Mouse (Mus musculus) G1E (cell line): ENCODE measurements around the gene Six3. TPM values are rescaled to one million over a fixed set of nuclear protein-coding genes. Genes with fewer than 3 reads are reported as not detected.

Experiments used
- ATAC-seq: 2 replicates; pipeline ENCODE4 v1.8.0; 2016; ENCODE audit warnings: mild to moderate bottlenecking; ENCODE audit not compliant: insufficient number of reproducible peaks, poor library complexity, low FRiP score, severe bottlenecking; ENCODE audit errors: extremely low read depth
- DNase-seq: peaks from one replicate; pipeline ENCODE4 v3.0.0; 2012; ENCODE audit warnings: low spot score
- H3K27me3 ChIP-seq: 2 replicates; pipeline ENCODE4 v1.6.1; 2012; ENCODE audit warnings: mild to moderate bottlenecking, low read length, inconsistent platforms; ENCODE audit not compliant: insufficient read depth
- H3K36me3 ChIP-seq: replicated peaks from 2 replicates; pipeline ENCODE3; 2012; ENCODE audit warnings: mild to moderate bottlenecking, inconsistent platforms
- H3K4me1 ChIP-seq: 2 replicates; pipeline ENCODE4 v1.6.1; 2012; ENCODE audit warnings: low read depth, low read length, inconsistent platforms, mixed read lengths; ENCODE audit not compliant: insufficient read depth
- H3K4me3 ChIP-seq: 2 replicates; pipeline ENCODE4 v1.5.1; 2012; ENCODE audit warnings: low read depth, mild to moderate bottlenecking, inconsistent platforms, low read length, moderate library complexity, mixed read lengths
- H3K9me3 ChIP-seq: replicated peaks from 2 replicates; pipeline ENCODE4 v1.6.1; 2012; ENCODE audit warnings: inconsistent platforms
- CTCF ChIP-seq: IDR thresholded peaks from 2 replicates; pipeline ENCODE4 v1.5.1; 2012; ENCODE audit warnings: low read depth, low read length, inconsistent platforms, mixed read lengths
- GATA1 ChIP-seq: IDR thresholded peaks from 2 replicates; pipeline ENCODE4 v1.6.1; 2012; ENCODE audit warnings: borderline replicate concordance, low read length, inconsistent platforms, mixed read lengths
- GATA2 ChIP-seq: IDR thresholded peaks from 2 replicates; pipeline ENCODE4 v1.6.1; 2012; ENCODE audit warnings: low read depth, low read length, inconsistent platforms, borderline replicate concordance
- POLR2AphosphoS5 ChIP-seq: IDR thresholded peaks from 2 replicates; pipeline ENCODE4 v1.6.1; 2012; ENCODE audit warnings: low read depth, low read length, inconsistent platforms; ENCODE audit not compliant: insufficient replicate concordance
- TAL1 ChIP-seq: conservative IDR thresholded peaks from 2 replicates; pipeline ENCODE4 v1.6.1; 2012; ENCODE audit warnings: low read depth, low read length, inconsistent platforms, mixed read lengths
- polyA plus RNA-seq: library from polyadenylated mRNA; stranded (reverse); fragments of >175 nt; gene quantifications from 2 replicates; pipeline ENCODE4 v1.2.3, GENCODE M21; 2012
- total RNA-seq, 2 experiments: library from RNA; stranded (forward) in 1 of 2; stranded (reverse) in 1 of 2; fragments of 200-1000 nt in 1 of 2; fragments of >200 nt in 1 of 2; fragmentation: Nextera tagmentation in 1 of 2; gene quantifications; 2 replicates each; pipeline ENCODE4 v1.2.3; 2014 to 2017

Gene Six3
- total and polyA plus RNA-seq, 3 experiments: 0.05 TPM; not detected in 2

DNA sequence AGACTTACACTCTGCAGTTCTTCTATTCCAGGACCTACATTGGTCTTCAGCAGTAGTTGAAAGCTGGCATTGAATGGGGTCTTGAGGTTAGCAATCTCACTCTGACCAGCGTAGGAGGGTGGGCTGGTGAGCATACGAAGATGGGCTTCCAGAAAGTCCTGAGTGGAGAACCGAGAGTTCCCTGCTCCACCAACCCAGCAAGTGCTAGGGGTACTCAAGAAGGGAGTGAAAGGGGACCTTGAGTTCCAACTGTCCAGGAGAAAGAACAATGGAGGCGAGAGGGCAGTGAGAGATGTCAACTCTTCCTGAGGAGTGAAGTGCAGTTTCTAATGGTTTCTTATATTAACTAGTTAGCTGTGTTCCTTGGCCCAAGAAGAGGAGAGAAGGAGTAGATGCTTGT lies 2.2 kb downstream of the Six3 start:
- DNase-seq: no peak
- no peaks in the 10 kb centered on the region for H3K36me3 ChIP-seq
- peaks cover 70% of the 10 kb centered on the region; the same call in 1 of the 2 replicates for H3K27me3 ChIP-seq
- TF ChIP-seq CTCF: no peak
- no peak for TF ChIP-seq GATA1
- TF ChIP-seq GATA2: no peak
- TF ChIP-seq TAL1: no peak
- TF ChIP-seq POLR2AphosphoS5: no peak
- no peaks in the 10 kb centered on the region for H3K4me1 ChIP-seq
- no peak for ATAC-seq
- no peaks in the 10 kb centered on the region; the same call in 1 of the 2 replicates for H3K9me3 ChIP-seq
- H3K4me3 ChIP-seq: no peak overlapping the region

DNA sequence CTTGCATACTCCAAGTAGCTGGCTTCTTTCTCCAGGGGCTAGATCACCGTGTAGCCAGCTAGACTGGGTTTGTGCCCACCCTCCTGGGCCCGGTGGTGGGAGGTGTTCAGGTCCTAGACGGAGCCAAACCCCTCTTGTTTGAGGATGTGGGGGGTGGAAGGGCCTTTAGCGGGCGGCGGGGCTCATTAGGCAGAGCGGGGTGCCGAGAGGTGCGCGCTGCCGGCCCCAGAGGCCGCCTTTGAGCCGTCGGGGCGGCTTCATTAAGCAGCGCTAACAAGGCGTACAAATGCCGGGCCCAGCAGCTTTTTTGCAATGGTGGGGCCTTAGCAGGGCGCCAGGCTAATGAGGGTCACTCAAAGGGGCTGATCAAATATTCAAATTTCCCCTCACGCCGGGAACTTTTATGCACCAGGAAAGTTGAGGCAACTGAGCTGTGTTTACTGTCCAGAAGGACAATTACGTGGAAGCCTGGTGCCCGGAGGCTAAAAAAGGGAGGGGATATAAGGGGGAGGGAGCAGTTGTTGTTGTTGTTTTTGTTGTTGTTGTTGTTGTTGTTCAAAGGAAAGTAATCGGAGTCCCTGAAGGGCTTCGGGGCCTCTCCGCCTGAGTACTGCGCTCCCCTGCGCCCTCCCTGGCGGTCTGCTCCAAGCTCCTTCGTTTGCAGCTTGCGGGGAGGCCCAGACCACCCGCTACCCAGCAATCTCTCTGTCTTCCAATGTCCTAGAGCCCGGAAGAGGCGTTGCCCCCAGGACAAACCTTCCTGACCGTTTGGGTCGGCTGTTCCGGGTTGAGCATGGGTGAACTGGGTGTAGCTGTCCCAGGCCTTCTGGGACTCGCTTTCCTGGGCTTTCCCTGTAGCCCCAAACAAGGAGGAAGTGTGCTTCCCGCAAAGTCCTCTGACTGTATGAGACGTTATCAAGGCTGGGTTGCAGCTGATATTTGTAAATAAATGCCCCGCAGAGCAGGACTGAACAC lies 3.4 kb downstream of the Six3 start:
- H3K4me1 ChIP-seq: no peaks in the 10 kb centered on the region
- H3K4me3 ChIP-seq: no peak overlapping the region
- no peak for TF ChIP-seq GATA1
- TF ChIP-seq CTCF: no peak
- no peak for TF ChIP-seq TAL1
- no peak for TF ChIP-seq POLR2AphosphoS5
- no peak for TF ChIP-seq GATA2
- H3K36me3 ChIP-seq: no peaks in the 10 kb centered on the region
- DNase-seq (no peak), ATAC-seq (no peak)
- H3K9me3 ChIP-seq: peaks cover 5% of the 10 kb centered on the region
- H3K27me3 ChIP-seq: peaks cover 68% of the 10 kb centered on the region; the same call in 1 of the 2 replicates

DNA sequence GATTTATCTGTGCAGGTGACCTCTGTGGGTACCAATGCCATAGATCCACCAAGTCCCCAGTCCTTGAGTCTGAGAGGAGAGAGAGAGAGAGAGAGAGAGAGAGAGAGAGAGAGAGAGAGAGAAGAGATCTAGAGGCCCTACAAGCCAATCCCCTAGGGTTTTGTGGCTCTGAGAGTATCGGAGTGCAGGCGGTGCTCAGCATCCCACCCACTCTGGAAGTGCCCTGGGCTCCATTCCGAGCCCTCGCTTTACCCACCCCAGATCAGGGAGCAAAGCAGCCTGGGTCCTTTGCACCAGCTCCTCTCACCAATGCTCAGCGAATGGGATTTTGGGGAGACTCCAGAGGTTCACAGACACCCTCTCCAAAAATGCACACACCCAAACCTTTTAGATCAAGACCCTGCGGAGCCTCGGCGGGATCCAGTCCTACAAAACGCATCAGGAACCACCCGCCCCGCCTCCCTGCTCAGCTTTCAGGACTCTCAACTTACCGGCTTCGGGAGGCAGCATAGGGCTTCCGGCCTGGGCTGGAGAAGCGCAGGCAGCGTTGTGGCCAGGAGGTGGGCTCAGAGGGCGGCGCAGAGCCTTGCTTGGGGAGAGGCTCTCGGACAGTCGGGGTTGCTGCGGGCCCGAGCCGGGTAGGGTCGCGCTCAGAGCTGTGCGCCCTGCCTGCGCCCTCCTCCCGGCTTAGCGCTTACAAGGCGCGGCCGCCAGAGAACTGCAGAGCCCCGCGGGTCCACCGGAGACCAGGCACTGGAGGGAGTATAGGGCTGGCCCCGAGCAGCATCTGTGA lies 4.4 kb downstream of the Six3 start:
- DNase-seq (no peak), ATAC-seq (no peak)
- Histone ChIP-seq H3K4me1 (no peaks in the 10 kb centered on the region), H3K4me3 (no peak overlapping the region), H3K36me3 (no peaks in the 10 kb centered on the region), H3K27me3 (peaks cover 68% of the 10 kb centered on the region; the same call in 1 of the 2 replicates), H3K9me3 (peaks cover 6% of the 10 kb centered on the region)
- TF ChIP-seq TAL1 (no peak), CTCF (no peak), GATA2 (no peak), GATA1 (no peak), POLR2AphosphoS5 (no peak)

DNA sequence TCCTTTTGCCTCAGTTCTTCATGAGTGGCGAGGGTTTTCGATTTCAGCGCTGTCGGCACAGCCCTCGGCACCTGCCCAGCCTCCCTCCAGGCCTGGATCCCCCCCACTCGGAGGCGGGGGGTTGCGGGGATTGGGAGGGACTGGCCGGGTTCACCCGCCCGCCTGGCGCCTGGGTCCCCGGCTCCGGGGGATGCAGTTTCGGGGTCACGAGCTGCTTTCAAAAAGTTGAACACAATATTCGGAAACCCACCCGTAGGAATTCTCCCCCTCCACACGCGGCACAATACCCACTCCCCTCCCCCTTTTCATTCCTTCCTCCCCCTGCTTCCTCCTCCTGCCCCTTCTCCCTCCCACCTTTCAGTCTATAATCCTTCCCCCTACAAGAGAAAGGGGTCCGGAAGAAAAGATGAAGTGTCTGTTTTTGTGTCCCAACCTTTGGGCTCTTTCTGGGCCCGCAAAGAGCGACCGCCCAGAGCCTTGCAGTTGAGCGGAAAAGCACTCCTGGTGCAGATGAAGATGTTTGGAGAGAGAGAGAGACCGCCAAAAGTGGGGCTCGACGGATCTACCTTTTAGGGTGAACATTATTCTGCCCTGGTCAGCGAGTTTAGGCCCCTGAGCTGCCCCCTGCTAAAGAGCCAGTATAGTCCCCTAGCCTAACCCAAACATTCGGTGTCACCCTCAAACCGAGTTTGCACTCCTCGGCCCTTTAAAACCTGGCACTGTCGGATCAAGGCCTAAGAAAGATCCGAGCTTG lies 5.1 kb downstream of the Six3 start:
- Histone ChIP-seq H3K4me3 (no peak overlapping the region), H3K27me3 (peaks cover 73% of the 10 kb centered on the region), H3K9me3 (peaks cover 8% of the 10 kb centered on the region), H3K36me3 (no peaks in the 10 kb centered on the region), H3K4me1 (no peaks in the 10 kb centered on the region)
- no peak for ATAC-seq
- TF ChIP-seq GATA1 (no peak), POLR2AphosphoS5 (no peak), GATA2 (no peak), TAL1 (no peak), CTCF (no peak)
- no peak for DNase-seq

DNA sequence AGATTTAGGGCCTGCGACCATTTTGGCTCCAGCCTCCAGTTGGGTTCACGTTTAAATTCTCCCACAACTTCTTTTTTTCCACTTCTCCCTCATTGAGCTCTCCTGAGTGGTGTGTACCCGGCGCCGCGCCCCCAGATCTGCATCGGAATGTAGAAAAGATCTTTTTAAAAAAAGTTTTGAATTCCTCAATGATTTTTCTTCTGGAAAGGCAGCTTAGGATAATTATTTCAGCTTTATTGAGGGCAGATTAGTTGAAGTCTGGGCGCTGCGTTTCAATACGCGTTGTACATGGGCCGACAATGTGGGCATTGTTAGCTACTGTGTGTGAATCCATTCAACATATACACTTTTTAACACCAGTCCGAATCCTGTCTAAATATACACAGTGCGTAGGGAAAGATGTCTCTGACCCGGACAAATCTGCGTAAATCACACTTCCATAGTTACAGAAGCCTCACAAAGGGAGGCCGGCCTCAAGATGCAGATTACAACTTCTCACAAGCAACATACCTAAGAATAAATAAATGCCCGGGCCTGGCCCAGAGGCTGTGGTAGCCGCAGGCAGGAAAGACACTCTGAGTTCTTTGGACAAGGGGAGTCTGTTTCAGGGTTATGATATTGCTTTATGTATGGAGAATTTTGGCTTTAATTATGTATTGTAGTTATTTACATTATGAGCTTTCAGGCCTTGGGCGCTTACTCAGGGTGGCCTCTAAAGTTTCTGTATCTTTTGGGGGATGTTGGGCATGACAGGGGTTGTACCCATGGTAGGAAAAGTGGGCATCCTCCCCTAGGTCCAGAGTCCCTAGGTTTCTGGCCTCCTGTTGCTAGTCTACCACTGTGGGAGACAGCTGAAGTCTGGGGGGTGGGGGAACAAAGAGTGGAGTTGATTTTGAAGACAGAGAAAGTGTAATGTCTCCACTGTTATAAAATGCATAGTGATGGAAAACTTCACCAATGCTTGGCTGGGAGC lies 6.0 kb downstream of the Six3 start:
- Histone ChIP-seq H3K36me3 (no peaks in the 10 kb centered on the region), H3K27me3 (peaks cover 71% of the 10 kb centered on the region), H3K4me1 (no peaks in the 10 kb centered on the region), H3K4me3 (no peak overlapping the region), H3K9me3 (peaks cover 10% of the 10 kb centered on the region)
- DNase-seq (no peak), ATAC-seq (no peak)
- TF ChIP-seq TAL1 (no peak), CTCF (no peak), POLR2AphosphoS5 (no peak)
